Mouse (Mus musculus): Measurements from ENCODE around the gene Syngr3. TPM values are rescaled to one million over a fixed set of nuclear protein-coding genes. Genes with fewer than 3 reads are reported as not detected.

The Syngr3 gene
- polyA plus RNA-seq, 1 experiment from 2014 or later = 8.2 TPM

DNA sequence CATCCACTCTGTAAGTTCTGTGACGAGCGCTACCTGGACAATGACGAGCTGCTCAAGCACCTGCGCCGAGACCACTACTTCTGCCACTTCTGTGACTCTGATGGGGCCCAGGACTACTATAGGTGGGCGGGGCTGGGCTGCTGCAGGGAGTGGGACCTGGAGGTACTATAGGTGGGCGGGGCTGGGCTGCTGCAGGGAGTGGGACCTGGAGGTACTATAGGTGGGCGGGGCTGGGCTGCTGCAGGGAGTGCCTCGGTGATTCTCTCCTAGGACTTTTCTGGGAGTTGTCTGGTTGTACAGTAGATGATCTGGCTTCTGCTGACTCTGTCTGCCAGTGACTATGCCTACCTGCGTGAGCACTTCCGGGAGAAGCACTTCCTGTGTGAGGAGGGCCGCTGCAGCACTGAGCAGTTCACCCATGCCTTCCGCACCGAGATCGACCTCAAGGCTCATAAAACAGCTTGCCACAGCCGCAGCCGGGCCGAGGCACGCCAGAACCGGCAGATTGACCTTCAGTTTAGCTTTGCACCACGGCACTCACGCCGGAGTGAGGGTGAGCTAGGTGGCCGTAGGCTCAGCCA, 12.2 kb downstream of the Syngr3 start:
- H3K27me3 ChIP-seq (replicated peaks; ENCODE audit: control insufficient read depth, insufficient read depth, low read length) = no peaks in the 10 kb centered on the region
- no peak overlapping the region for H3K4me3 ChIP-seq (ENCODE audit: low read depth, low read length)
- WGBS = 91% methylated on average over 24 of the region's 24 CpGs
- no peak overlapping the region for H3K9ac ChIP-seq (ENCODE audit: low read depth, low read length)
- peaks cover 62% of the 10 kb centered on the region for H3K36me3 ChIP-seq (ENCODE audit: control insufficient read depth, insufficient read depth, low read length)
- no peaks in the 10 kb centered on the region for H3K9me3 ChIP-seq (ENCODE audit: control insufficient read depth, low read length)
- no peaks in the 10 kb centered on the region for H3K4me1 ChIP-seq (ENCODE audit: control insufficient read depth, insufficient read depth, low read length)
- H3K4me2 ChIP-seq (ENCODE audit: low read depth, low read length) = no peak overlapping the region
- H3K27ac ChIP-seq (replicated peaks; ENCODE audit: low read depth, low read length) = no peak overlapping the region
- no peak for DNase-seq (ENCODE audit: low spot score)
- no peak for ATAC-seq (ENCODE audit: low read depth)

DNA sequence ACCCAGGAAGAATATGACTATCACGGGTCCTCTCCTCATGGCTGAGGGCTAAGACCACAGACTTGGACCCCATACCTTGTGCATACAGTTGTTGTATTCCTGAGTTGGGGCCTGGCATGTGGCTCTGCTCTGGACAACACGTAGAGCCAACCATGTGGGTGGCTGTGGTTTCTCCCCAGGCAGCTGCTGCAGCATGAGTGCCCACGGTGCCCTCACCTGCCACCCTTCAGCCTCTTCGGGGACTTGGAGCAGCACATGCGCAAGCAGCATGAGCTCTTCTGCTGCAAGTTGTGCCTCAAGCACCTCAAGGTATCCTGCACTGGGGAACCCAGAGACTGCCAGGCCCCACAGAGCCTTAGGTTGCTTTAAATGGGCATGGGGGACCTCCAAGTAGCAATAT, 12.9 kb downstream of the Syngr3 start:
- Histone ChIP-seq H3K9me3 (ENCODE audit: control insufficient read depth, low read length) (no peaks in the 10 kb centered on the region), H3K4me1 (ENCODE audit: control insufficient read depth, insufficient read depth, low read length) (peaks cover 4% of the 10 kb centered on the region; the same call in 1 of the 2 replicates), H3K36me3 (ENCODE audit: control insufficient read depth, insufficient read depth, low read length) (peaks cover 55% of the 10 kb centered on the region), H3K27ac (replicated peaks; ENCODE audit: low read depth, low read length) (no peak overlapping the region), H3K27me3 (replicated peaks; ENCODE audit: control insufficient read depth, insufficient read depth, low read length) (no peaks in the 10 kb centered on the region), H3K4me2 (ENCODE audit: low read depth, low read length) (no peak overlapping the region), H3K4me3 (ENCODE audit: low read depth, low read length) (no peak overlapping the region), H3K9ac (ENCODE audit: low read depth, low read length) (no peak overlapping the region)
- DNase-seq (ENCODE audit: low spot score) (no peak), ATAC-seq (ENCODE audit: low read depth) (no peak)
- WGBS = 91% methylated on average over 5 of the region's 5 CpGs

DNA sequence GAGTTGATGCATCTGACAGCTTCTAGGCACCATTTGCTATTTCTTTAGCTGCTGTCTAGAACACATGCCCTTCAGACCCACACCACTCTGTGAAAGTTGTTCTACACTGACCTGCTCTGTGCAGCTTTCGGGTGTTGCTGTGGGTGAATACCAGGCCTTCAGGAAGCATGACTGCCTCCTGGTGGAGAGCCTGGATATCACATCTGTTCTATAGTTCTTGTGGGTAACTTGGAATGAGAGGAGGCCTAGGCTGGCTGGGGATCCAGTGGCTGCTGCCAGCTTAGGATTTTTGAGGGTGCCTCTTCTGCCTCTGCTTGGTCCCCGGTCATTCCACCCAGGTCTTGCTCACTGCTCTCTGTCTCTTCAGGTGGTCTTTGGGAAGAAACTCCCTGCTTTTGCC, 13.6 kb downstream of the Syngr3 start:
- H3K9ac ChIP-seq (ENCODE audit: low read depth, low read length) = no peak overlapping the region
- H3K27me3 ChIP-seq (replicated peaks; ENCODE audit: control insufficient read depth, insufficient read depth, low read length) = no peaks in the 10 kb centered on the region
- H3K4me1 ChIP-seq (ENCODE audit: control insufficient read depth, insufficient read depth, low read length) = peaks cover 11% of the 10 kb centered on the region
- H3K4me2 ChIP-seq (ENCODE audit: low read depth, low read length) = no peak overlapping the region
- H3K27ac ChIP-seq (replicated peaks; ENCODE audit: low read depth, low read length) = no peak overlapping the region
- DNase-seq (ENCODE audit: low spot score) (peak; percentile 58), ATAC-seq (ENCODE audit: low read depth) (peak; percentile 39; the same call in 1 of the 2 replicates)
- H3K4me3 ChIP-seq (ENCODE audit: low read depth, low read length) = no peak overlapping the region
- H3K9me3 ChIP-seq (ENCODE audit: control insufficient read depth, low read length) = no peaks in the 10 kb centered on the region
- H3K36me3 ChIP-seq (ENCODE audit: control insufficient read depth, insufficient read depth, low read length) = peaks cover 48% of the 10 kb centered on the region
- WGBS = 62% methylated on average over 2 of the region's 2 CpGs

DNA sequence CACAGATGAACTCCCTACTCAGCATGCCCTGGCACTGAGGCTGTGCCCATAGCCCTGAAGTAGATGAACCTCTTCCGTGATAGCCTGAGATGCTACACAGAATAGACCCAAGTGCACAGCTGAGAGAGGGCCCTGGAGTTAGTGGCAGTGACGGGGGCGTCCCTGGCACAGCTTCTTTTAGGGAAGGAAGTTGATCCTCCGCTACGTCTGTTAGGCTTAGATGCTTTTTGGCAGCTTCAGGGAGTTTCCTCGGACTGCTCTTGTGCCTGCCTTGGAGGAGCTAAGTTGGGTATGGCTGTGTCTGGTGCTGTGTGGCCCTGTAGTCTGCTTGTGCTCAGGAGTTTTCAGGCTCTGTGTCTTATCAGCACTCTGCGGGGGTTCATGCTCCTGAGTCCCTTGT, 15.5 kb downstream of the Syngr3 start:
- Histone ChIP-seq H3K4me2 (ENCODE audit: low read depth, low read length) (no peak overlapping the region), H3K9ac (ENCODE audit: low read depth, low read length) (no peak overlapping the region), H3K27me3 (replicated peaks; ENCODE audit: control insufficient read depth, insufficient read depth, low read length) (no peaks in the 10 kb centered on the region), H3K4me3 (ENCODE audit: low read depth, low read length) (no peak overlapping the region), H3K9me3 (ENCODE audit: control insufficient read depth, low read length) (no peaks in the 10 kb centered on the region), H3K27ac (replicated peaks; ENCODE audit: low read depth, low read length) (no peak overlapping the region), H3K4me1 (ENCODE audit: control insufficient read depth, insufficient read depth, low read length) (peaks cover 16% of the 10 kb centered on the region), H3K36me3 (ENCODE audit: control insufficient read depth, insufficient read depth, low read length) (peaks cover 29% of the 10 kb centered on the region)
- ATAC-seq (ENCODE audit: low read depth) = no peak
- 78% methylated on average over 7 of the region's 7 CpGs for WGBS
- DNase-seq (ENCODE audit: low spot score) = no peak

DNA sequence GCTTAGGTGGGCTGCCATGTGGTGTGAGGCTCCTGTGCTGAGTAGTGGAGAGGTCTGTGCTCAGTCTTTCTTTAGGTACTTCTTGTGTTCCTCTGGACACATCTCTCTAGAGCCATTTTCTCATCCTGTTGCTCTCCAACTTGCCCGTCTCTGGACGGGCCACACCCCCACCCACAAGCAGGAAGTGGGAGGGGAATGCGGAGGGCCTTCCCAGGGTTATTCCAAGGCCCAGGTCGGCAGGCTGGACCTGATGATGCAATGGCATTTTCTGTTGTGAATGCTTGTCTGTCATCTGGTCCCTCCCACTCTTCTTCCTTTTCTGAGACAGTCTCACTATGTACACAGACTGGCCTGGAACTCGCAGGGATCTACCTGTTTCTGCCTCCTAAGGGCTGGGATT, 17.6 kb downstream of the Syngr3 start:
- Histone ChIP-seq H3K4me1 (ENCODE audit: control insufficient read depth, insufficient read depth, low read length) (peaks cover 21% of the 10 kb centered on the region), H3K27ac (replicated peaks; ENCODE audit: low read depth, low read length) (no peak overlapping the region), H3K27me3 (replicated peaks; ENCODE audit: control insufficient read depth, insufficient read depth, low read length) (no peaks in the 10 kb centered on the region), H3K4me2 (ENCODE audit: low read depth, low read length) (peak overlapping the region; percentile 24; the same call in 1 of the 2 replicates), H3K36me3 (ENCODE audit: control insufficient read depth, insufficient read depth, low read length) (peaks cover 8% of the 10 kb centered on the region), H3K9me3 (ENCODE audit: control insufficient read depth, low read length) (no peaks in the 10 kb centered on the region), H3K4me3 (ENCODE audit: low read depth, low read length) (no peak overlapping the region), H3K9ac (ENCODE audit: low read depth, low read length) (peak overlapping the region; percentile 98; the same call in 1 of the 2 replicates)
- peak; percentile 39 for DNase-seq (ENCODE audit: low spot score)
- ATAC-seq (ENCODE audit: low read depth) = no peak
- 26% methylated on average over 5 of the region's 5 CpGs for WGBS

DNA sequence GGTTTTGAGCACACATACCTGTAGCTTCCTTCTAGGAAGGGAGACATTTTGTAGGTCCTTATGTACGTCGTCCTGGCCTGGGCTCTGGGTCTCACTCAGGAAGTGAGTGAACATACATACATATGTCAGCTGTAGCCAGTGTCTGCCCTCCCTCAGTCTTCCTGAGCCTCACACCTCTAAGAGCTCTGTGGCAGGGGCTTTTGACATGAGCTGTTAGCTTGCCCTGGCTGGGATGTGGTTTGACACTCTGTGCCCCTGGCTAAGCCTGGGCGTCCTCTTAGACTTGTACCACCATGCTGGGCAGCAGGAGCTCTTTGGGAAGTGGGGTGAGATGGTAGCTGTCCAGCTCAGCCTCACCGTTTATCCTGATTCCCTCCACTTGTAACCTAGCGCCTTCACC, 18.4 kb downstream of the Syngr3 start:
- H3K27me3 ChIP-seq (replicated peaks; ENCODE audit: control insufficient read depth, insufficient read depth, low read length) = no peaks in the 10 kb centered on the region
- peak overlapping the region; percentile 84 for H3K4me2 ChIP-seq (ENCODE audit: low read depth, low read length)
- H3K36me3 ChIP-seq (ENCODE audit: control insufficient read depth, insufficient read depth, low read length) = no peaks in the 10 kb centered on the region
- WGBS = 55% methylated on average over 5 of the region's 5 CpGs
- no peaks in the 10 kb centered on the region for H3K9me3 ChIP-seq (ENCODE audit: control insufficient read depth, low read length)
- H3K4me3 ChIP-seq (ENCODE audit: low read depth, low read length) = no peak overlapping the region
- H3K4me1 ChIP-seq (ENCODE audit: control insufficient read depth, insufficient read depth, low read length) = peaks cover 21% of the 10 kb centered on the region
- ATAC-seq (ENCODE audit: low read depth) = no peak
- H3K27ac ChIP-seq (replicated peaks; ENCODE audit: low read depth, low read length) = no peak overlapping the region
- peak overlapping the region; percentile 98 for H3K9ac ChIP-seq (ENCODE audit: low read depth, low read length)
- DNase-seq (ENCODE audit: low spot score) = no peak

DNA sequence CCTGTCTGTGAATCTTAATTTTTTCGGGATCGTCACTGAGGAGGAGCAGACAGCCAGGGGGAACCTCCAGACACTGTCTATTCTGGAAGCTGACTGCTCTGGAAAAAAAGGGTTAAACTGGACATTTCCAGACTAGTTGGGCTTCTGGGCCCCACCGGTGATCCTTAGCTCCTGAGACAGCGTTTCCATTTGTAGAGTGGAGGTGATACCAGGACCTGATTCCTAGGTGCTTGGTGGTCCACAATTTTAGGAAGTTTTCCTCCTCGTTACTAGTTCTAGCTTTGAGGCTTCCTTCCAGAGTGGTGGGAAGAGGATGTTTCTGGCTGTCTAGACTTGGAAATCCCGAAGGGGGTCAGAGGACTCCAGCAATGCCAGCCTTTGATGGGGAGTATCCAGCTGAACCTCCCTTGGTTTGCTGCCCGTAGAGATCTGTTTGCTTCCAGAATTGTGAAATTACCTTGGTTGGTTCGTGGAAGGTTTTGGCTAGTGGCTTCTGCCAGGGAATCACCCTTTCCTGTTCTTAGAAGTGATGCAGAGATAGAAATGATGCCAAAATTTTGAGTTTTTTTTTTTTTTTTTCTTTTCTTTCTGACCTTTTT, 19.4 kb downstream of the Syngr3 start:
- Histone ChIP-seq H3K4me2 (ENCODE audit: low read depth, low read length) (peak overlapping the region; percentile 84), H3K27me3 (replicated peaks; ENCODE audit: control insufficient read depth, insufficient read depth, low read length) (no peaks in the 10 kb centered on the region), H3K36me3 (ENCODE audit: control insufficient read depth, insufficient read depth, low read length) (no peaks in the 10 kb centered on the region), H3K27ac (replicated peaks; ENCODE audit: low read depth, low read length) (0 out of 2 replicates have a peak overlapping the region, but pooled peaks have one; percentile 86), H3K4me1 (ENCODE audit: control insufficient read depth, insufficient read depth, low read length) (peaks cover 21% of the 10 kb centered on the region), H3K9ac (ENCODE audit: low read depth, low read length) (peak overlapping the region; percentile 98), H3K9me3 (ENCODE audit: control insufficient read depth, low read length) (no peaks in the 10 kb centered on the region), H3K4me3 (ENCODE audit: low read depth, low read length) (peak overlapping the region; percentile 99)
- 8% methylated on average over 8 of the region's 8 CpGs for WGBS
- ATAC-seq (ENCODE audit: low read depth) = no peak
- no peak for DNase-seq (ENCODE audit: low spot score)

DNA sequence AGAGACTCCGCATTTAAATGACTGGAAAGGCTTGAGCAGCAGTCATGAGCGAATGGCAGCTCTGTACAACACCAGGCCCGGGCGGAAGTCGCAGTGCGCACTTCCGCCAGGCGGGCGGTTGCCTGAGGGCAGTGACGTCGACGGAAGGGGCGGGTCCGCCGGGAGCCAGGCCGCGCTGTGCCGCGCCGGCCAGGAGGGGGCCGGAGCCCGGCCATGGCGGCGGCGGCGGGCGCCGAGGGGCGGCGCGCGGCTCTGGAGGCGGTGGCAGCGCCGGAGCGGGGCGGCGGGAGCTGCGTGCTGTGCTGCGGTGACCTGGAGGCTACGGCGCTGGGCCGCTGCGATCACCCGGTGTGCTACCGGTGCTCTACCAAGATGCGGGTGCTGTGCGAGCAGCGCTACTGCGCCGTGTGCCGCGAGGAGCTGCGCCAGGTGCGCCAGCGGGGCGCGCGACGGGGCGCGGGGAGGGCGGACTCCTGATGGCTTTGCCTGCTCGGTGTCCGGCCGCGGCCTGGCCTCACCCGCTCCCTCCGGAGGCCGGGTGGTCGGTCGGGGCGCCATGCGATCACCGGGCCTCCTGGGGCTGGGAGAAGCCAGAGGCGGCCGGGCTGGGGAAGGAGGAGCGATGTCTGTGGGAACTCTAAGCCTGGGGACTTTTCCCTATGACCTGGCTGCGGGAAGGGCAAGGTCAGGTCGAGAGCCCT, 20.1 kb downstream of the Syngr3 start, which contains the start of gene Zfp598:
Gene Zfp598, plus strand, starts transcription at position 143 of the 701 bp plus-strand sequence.
- Histone ChIP-seq H3K9me3 (ENCODE audit: control insufficient read depth, low read length) (no peaks in the 10 kb centered on the region), H3K4me1 (ENCODE audit: control insufficient read depth, insufficient read depth, low read length) (peaks cover 21% of the 10 kb centered on the region), H3K27me3 (replicated peaks; ENCODE audit: control insufficient read depth, insufficient read depth, low read length) (no peaks in the 10 kb centered on the region), H3K4me3 (ENCODE audit: low read depth, low read length) (peak within 1 kb of the TSS; percentile 99), H3K36me3 (ENCODE audit: control insufficient read depth, insufficient read depth, low read length) (no peaks in the 10 kb centered on the region), H3K27ac (replicated peaks; ENCODE audit: low read depth, low read length) (peak within 1 kb of the TSS; percentile 86), H3K9ac (ENCODE audit: low read depth, low read length) (peak within 1 kb of the TSS; percentile 98), H3K4me2 (ENCODE audit: low read depth, low read length) (peak within 1 kb of the TSS; percentile 84)
- DNase-seq (ENCODE audit: low spot score) = peak; percentile 96
- WGBS = 0% methylated on average over 33 of the region's 80 CpGs
- peak; percentile 99 for ATAC-seq (ENCODE audit: low read depth)

Data from embryonic facial prominence, embryonic 14.5 days (tissue).